Mouse (Mus musculus): ENCODE measurements around the gene Zfp362. TPM values are rescaled to one million over a fixed set of nuclear protein-coding genes. Genes with fewer than 3 reads are reported as not detected.

Zfp362 gene
- polyA plus RNA-seq, 1 experiment from 2014 or later, result 18.2 TPM

- no peak for ATAC-seq (replicated peaks; ENCODE audit: extremely low read depth, insufficient read depth, low FRiP score)
- H3K9ac ChIP-seq (ENCODE audit: low read length), result no peak overlapping the region
- no peak overlapping the region for H3K27ac ChIP-seq (ENCODE audit: low read length)
- H3K36me3 ChIP-seq (ENCODE audit: control insufficient read depth, insufficient read depth), result peaks cover 38% of the 10 kb centered on the region
- H3K4me1 ChIP-seq (ENCODE audit: control insufficient read depth, insufficient read depth, low read length), result peaks cover 23% of the 10 kb centered on the region
- WGBS, result 63% methylated on average over 10 of the region's 10 CpGs
- no peak overlapping the region for H3K4me2 ChIP-seq (ENCODE audit: low read depth, low read length)
- H3K9me3 ChIP-seq (replicated peaks; ENCODE audit: control insufficient read depth, low read length), result no peaks in the 10 kb centered on the region
- H3K27me3 ChIP-seq (ENCODE audit: control insufficient read depth, insufficient read depth, low read length), result no peaks in the 10 kb centered on the region
- H3K4me3 ChIP-seq (ENCODE audit: low read length), result no peak overlapping the region
Observed at GRCm38 (mm10) chr4:128742379-128742970, 63.4 kb downstream of the Zfp362 start.

- Histone ChIP-seq H3K36me3 (ENCODE audit: control insufficient read depth, insufficient read depth) (peaks cover 32% of the 10 kb centered on the region), H3K9ac (ENCODE audit: low read length) (no peak overlapping the region), H3K27me3 (ENCODE audit: control insufficient read depth, insufficient read depth, low read length) (no peaks in the 10 kb centered on the region), H3K9me3 (replicated peaks; ENCODE audit: control insufficient read depth, low read length) (no peaks in the 10 kb centered on the region), H3K4me3 (ENCODE audit: low read length) (no peak overlapping the region), H3K4me2 (ENCODE audit: low read depth, low read length) (no peak overlapping the region), H3K4me1 (ENCODE audit: control insufficient read depth, insufficient read depth, low read length) (peaks cover 26% of the 10 kb centered on the region), H3K27ac (ENCODE audit: low read length) (no peak overlapping the region)
- ATAC-seq (replicated peaks; ENCODE audit: extremely low read depth, insufficient read depth, low FRiP score), result no peak
- WGBS, result 54% methylated on average over 5 of the region's 5 CpGs
Observed at GRCm38 (mm10) chr4:128741906-128742305, 63.9 kb downstream of the Zfp362 start.

GRCm38 (mm10) chr4:128740878-128741277 lies 65.0 kb downstream of the Zfp362 start:
- no peaks in the 10 kb centered on the region for H3K27me3 ChIP-seq (ENCODE audit: control insufficient read depth, insufficient read depth, low read length)
- H3K9me3 ChIP-seq (replicated peaks; ENCODE audit: control insufficient read depth, low read length), result no peaks in the 10 kb centered on the region
- no peak overlapping the region for H3K4me3 ChIP-seq (ENCODE audit: low read length)
- peaks cover 36% of the 10 kb centered on the region for H3K4me1 ChIP-seq (ENCODE audit: control insufficient read depth, insufficient read depth, low read length)
- ATAC-seq (replicated peaks; ENCODE audit: extremely low read depth, insufficient read depth, low FRiP score), result no peak
- no peak overlapping the region for H3K27ac ChIP-seq (ENCODE audit: low read length)
- no peak overlapping the region for H3K4me2 ChIP-seq (ENCODE audit: low read depth, low read length)
- 56% methylated on average over 1 of the region's 1 CpGs for WGBS
- H3K9ac ChIP-seq (ENCODE audit: low read length), result no peak overlapping the region
- peaks cover 22% of the 10 kb centered on the region for H3K36me3 ChIP-seq (ENCODE audit: control insufficient read depth, insufficient read depth)

GRCm38 (mm10) chr4:128737825-128738610 lies 67.8 kb downstream of the Zfp362 start:
- H3K4me3 ChIP-seq (ENCODE audit: low read length), result no peak overlapping the region
- no peaks in the 10 kb centered on the region for H3K27me3 ChIP-seq (ENCODE audit: control insufficient read depth, insufficient read depth, low read length)
- peak overlapping the region; percentile 62; the same call in 1 of the 2 replicates for H3K9ac ChIP-seq (ENCODE audit: low read length)
- no peaks in the 10 kb centered on the region for H3K36me3 ChIP-seq (ENCODE audit: control insufficient read depth, insufficient read depth)
- peaks cover 65% of the 10 kb centered on the region for H3K4me1 ChIP-seq (ENCODE audit: control insufficient read depth, insufficient read depth, low read length)
- no peak for ATAC-seq (replicated peaks; ENCODE audit: extremely low read depth, insufficient read depth, low FRiP score)
- no peaks in the 10 kb centered on the region for H3K9me3 ChIP-seq (replicated peaks; ENCODE audit: control insufficient read depth, low read length)
- 52% methylated on average over 14 of the region's 14 CpGs for WGBS
- peak overlapping the region; percentile 82 for H3K27ac ChIP-seq (ENCODE audit: low read length)
- peak overlapping the region; percentile 39 for H3K4me2 ChIP-seq (ENCODE audit: low read depth, low read length)

GRCm38 (mm10) chr4:128737137-128737589 lies 68.7 kb downstream of the Zfp362 start:
- Histone ChIP-seq H3K36me3 (ENCODE audit: control insufficient read depth, insufficient read depth) (no peaks in the 10 kb centered on the region), H3K4me1 (ENCODE audit: control insufficient read depth, insufficient read depth, low read length) (peaks cover 67% of the 10 kb centered on the region), H3K4me2 (ENCODE audit: low read depth, low read length) (peak overlapping the region; percentile 39), H3K4me3 (ENCODE audit: low read length) (0 out of 2 replicates have a peak overlapping the region, but pooled peaks have one; percentile 1), H3K27me3 (ENCODE audit: control insufficient read depth, insufficient read depth, low read length) (no peaks in the 10 kb centered on the region), H3K9me3 (replicated peaks; ENCODE audit: control insufficient read depth, low read length) (no peaks in the 10 kb centered on the region), H3K9ac (ENCODE audit: low read length) (peak overlapping the region; percentile 67), H3K27ac (ENCODE audit: low read length) (peak overlapping the region; percentile 82)
- ATAC-seq (replicated peaks; ENCODE audit: extremely low read depth, insufficient read depth, low FRiP score), result no peak; the same call in 1 of the 2 replicates
- 36% methylated on average over 6 of the region's 6 CpGs for WGBS

- H3K4me3 ChIP-seq (ENCODE audit: low read length), result peak overlapping the region; percentile 9; the same call in 1 of the 2 replicates
- no peaks in the 10 kb centered on the region for H3K27me3 ChIP-seq (ENCODE audit: control insufficient read depth, insufficient read depth, low read length)
- peaks cover 75% of the 10 kb centered on the region for H3K4me1 ChIP-seq (ENCODE audit: control insufficient read depth, insufficient read depth, low read length)
- peak overlapping the region; percentile 44 for H3K9ac ChIP-seq (ENCODE audit: low read length)
- H3K27ac ChIP-seq (ENCODE audit: low read length), result peak overlapping the region; percentile 90
- H3K4me2 ChIP-seq (ENCODE audit: low read depth, low read length), result peak overlapping the region; percentile 47
- 52% methylated on average over 18 of the region's 18 CpGs for WGBS
- H3K9me3 ChIP-seq (replicated peaks; ENCODE audit: control insufficient read depth, low read length), result no peaks in the 10 kb centered on the region
- no peaks in the 10 kb centered on the region for H3K36me3 ChIP-seq (ENCODE audit: control insufficient read depth, insufficient read depth)
- ATAC-seq (replicated peaks; ENCODE audit: extremely low read depth, insufficient read depth, low FRiP score), result peak; percentile 8; the same call in 1 of the 2 replicates
Observed at GRCm38 (mm10) chr4:128734721-128735671, 70.8 kb downstream of the Zfp362 start.

- 10% methylated on average over 5 of the region's 5 CpGs for WGBS
- peak overlapping the region; percentile 15; the same call in 1 of the 2 replicates for H3K4me3 ChIP-seq (ENCODE audit: low read length)
- ATAC-seq (replicated peaks; ENCODE audit: extremely low read depth, insufficient read depth, low FRiP score), result peak; percentile 75
- H3K9ac ChIP-seq (ENCODE audit: low read length), result peak overlapping the region; percentile 48
- H3K4me2 ChIP-seq (ENCODE audit: low read depth, low read length), result peak overlapping the region; percentile 47
- no peaks in the 10 kb centered on the region for H3K27me3 ChIP-seq (ENCODE audit: control insufficient read depth, insufficient read depth, low read length)
- peak overlapping the region; percentile 90 for H3K27ac ChIP-seq (ENCODE audit: low read length)
- H3K9me3 ChIP-seq (replicated peaks; ENCODE audit: control insufficient read depth, low read length), result no peaks in the 10 kb centered on the region
- H3K36me3 ChIP-seq (ENCODE audit: control insufficient read depth, insufficient read depth), result no peaks in the 10 kb centered on the region
- peaks cover 83% of the 10 kb centered on the region for H3K4me1 ChIP-seq (ENCODE audit: control insufficient read depth, insufficient read depth, low read length)
Observed at GRCm38 (mm10) chr4:128734217-128734616, 71.6 kb downstream of the Zfp362 start.

- ATAC-seq (replicated peaks; ENCODE audit: extremely low read depth, insufficient read depth, low FRiP score), result no peak
Observed at GRCm38 (mm10) chr4:128733496-128733895, 72.3 kb downstream of the Zfp362 start.

More at GRCm38 (mm10) chr4:128733496-128733895, 72.3 kb downstream of the Zfp362 start:
- peak overlapping the region; percentile 48 for H3K9ac ChIP-seq (ENCODE audit: low read length)
- no peak overlapping the region for H3K4me3 ChIP-seq (ENCODE audit: low read length)
- H3K4me1 ChIP-seq (ENCODE audit: control insufficient read depth, insufficient read depth, low read length), result peaks cover 89% of the 10 kb centered on the region
- 14% methylated on average over 6 of the region's 6 CpGs for WGBS
- peak overlapping the region; percentile 90 for H3K27ac ChIP-seq (ENCODE audit: low read length)
- H3K27me3 ChIP-seq (ENCODE audit: control insufficient read depth, insufficient read depth, low read length), result no peaks in the 10 kb centered on the region
- peak overlapping the region; percentile 47 for H3K4me2 ChIP-seq (ENCODE audit: low read depth, low read length)
- H3K9me3 ChIP-seq (replicated peaks; ENCODE audit: control insufficient read depth, low read length), result no peaks in the 10 kb centered on the region
- H3K36me3 ChIP-seq (ENCODE audit: control insufficient read depth, insufficient read depth), result no peaks in the 10 kb centered on the region
